Mouse (Mus musculus) embryonic fibroblast, embryonic 13.5 days (primary cell): ENCODE measurements at regions not wholly inside any gene's neighbourhood (a gene's known extent, or its start where the extent isn't known, plus 50 kb on each side); places are given as distances from the start of the nearest gene placed in this dataset.

Experiments used
- CTCF ChIP-seq: IDR thresholded peaks from 2 replicates; pipeline ENCODE4 v1.5.1; 2011; ENCODE audit warnings: mild to moderate bottlenecking, control low read depth, low read length, moderate library complexity, borderline replicate concordance; ENCODE audit not compliant: insufficient read depth
- POLR2A ChIP-seq: IDR thresholded peaks from 2 replicates; pipeline ENCODE4 v1.6.1; 2011; ENCODE audit warnings: low read depth, mild to moderate bottlenecking, control low read depth, low read length, moderate library complexity

GRCm38 (mm10) chr5:4355609-4356224 is 163.6 kb downstream of the Mterf1b start:
- no peak for TF ChIP-seq POLR2A
- no peak for TF ChIP-seq CTCF
